Mouse (Mus musculus) erythroblast, embryonic 14.5 days (primary cell): ENCODE results near the gene Rasl11a. TPM values are rescaled to one million over a fixed set of nuclear protein-coding genes. Genes with fewer than 3 reads are reported as not detected.
A peak's percentile ranks its signal among the peaks of the same experiment; 100 is the strongest.

ENCODE experiments used
- H3K27me3 ChIP-seq: 2 replicates; pipeline ENCODE4 v1.6.1; 2012; ENCODE audit warnings: inconsistent platforms; ENCODE audit not compliant: control insufficient read depth
- H3K36me3 ChIP-seq: 2 replicates; pipeline ENCODE4 v1.6.1; 2012; ENCODE audit warnings: mild to moderate bottlenecking, inconsistent platforms; ENCODE audit not compliant: control insufficient read depth
- H3K4me1 ChIP-seq: 2 replicates; pipeline ENCODE4 v1.6.1; 2012; ENCODE audit warnings: inconsistent platforms; ENCODE audit not compliant: control insufficient read depth
- H3K4me3 ChIP-seq: replicated peaks from 2 replicates; pipeline ENCODE3; 2012; ENCODE audit warnings: moderate library complexity, mild to moderate bottlenecking, inconsistent platforms
- H3K9me3 ChIP-seq: 2 replicates; pipeline ENCODE4 v1.6.1; 2012; ENCODE audit warnings: low read length, inconsistent platforms, mixed read lengths; ENCODE audit not compliant: control insufficient read depth
- GATA1 ChIP-seq: IDR thresholded peaks from 2 replicates; pipeline ENCODE4 v1.6.1; 2012; ENCODE audit warnings: low read length, inconsistent platforms, mixed read lengths
- TAL1 ChIP-seq: IDR thresholded peaks from 3 replicates; pipeline ENCODE4 v1.6.1; 2012; ENCODE audit warnings: low read length, inconsistent platforms, mixed read lengths
- polyA plus RNA-seq: library from polyadenylated mRNA; stranded (reverse); fragments of >175 nt; gene quantifications from 2 replicates; pipeline ENCODE4 v1.2.3, GENCODE M21; 2012

Gene Rasl11a
- polyA plus RNA-seq, 1 experiment: 0.05 TPM

GRCm38 (mm10) chr5:146838836-146839648 is 5.8 kb upstream of the Rasl11a start:
- H3K4me3 ChIP-seq: no peak overlapping the region
- peaks cover 11% of the 10 kb centered on the region for H3K27me3 ChIP-seq
- TF ChIP-seq GATA1: no peak
- TF ChIP-seq TAL1: no peak
- peaks cover 15% of the 10 kb centered on the region for H3K4me1 ChIP-seq
- H3K36me3 ChIP-seq: peaks cover 53% of the 10 kb centered on the region
- H3K9me3 ChIP-seq: no peaks in the 10 kb centered on the region

GRCm38 (mm10) chr5:146839760-146840159 is 5.1 kb upstream of the Rasl11a start:
- TF ChIP-seq GATA1 (no peak), TAL1 (no peak)
- Histone ChIP-seq H3K4me3 (no peak overlapping the region), H3K27me3 (peaks cover 18% of the 10 kb centered on the region), H3K4me1 (peaks cover 11% of the 10 kb centered on the region), H3K9me3 (no peaks in the 10 kb centered on the region), H3K36me3 (peaks cover 45% of the 10 kb centered on the region)

- Histone ChIP-seq H3K9me3 (no peaks in the 10 kb centered on the region; the same call in 1 of the 2 replicates), H3K4me1 (peaks cover 12% of the 10 kb centered on the region), H3K4me3 (no peak overlapping the region), H3K27me3 (peaks cover 25% of the 10 kb centered on the region), H3K36me3 (peaks cover 39% of the 10 kb centered on the region)
- no peak for TF ChIP-seq TAL1
- no peak for TF ChIP-seq GATA1
Measured at GRCm38 (mm10) chr5:146840422-146840821, 4.4 kb upstream of the Rasl11a start.

- peaks cover 16% of the 10 kb centered on the region for H3K4me1 ChIP-seq
- TF ChIP-seq GATA1: no peak
- H3K27me3 ChIP-seq: peaks cover 34% of the 10 kb centered on the region
- H3K36me3 ChIP-seq: peaks cover 30% of the 10 kb centered on the region
- no peak overlapping the region for H3K4me3 ChIP-seq
- H3K9me3 ChIP-seq: no peaks in the 10 kb centered on the region; the same call in 1 of the 2 replicates
Measured at GRCm38 (mm10) chr5:146841301-146841700, 3.6 kb upstream of the Rasl11a start.

GRCm38 (mm10) chr5:146841996-146842395 is 2.9 kb upstream of the Rasl11a start:
- Histone ChIP-seq H3K4me3 (no peak overlapping the region), H3K9me3 (no peaks in the 10 kb centered on the region; the same call in 1 of the 2 replicates), H3K27me3 (peaks cover 41% of the 10 kb centered on the region), H3K4me1 (peaks cover 14% of the 10 kb centered on the region), H3K36me3 (peaks cover 23% of the 10 kb centered on the region)
- TF ChIP-seq TAL1 (no peak), GATA1 (no peak)

GRCm38 (mm10) chr5:146844301-146844941 is 450 bp upstream of the Rasl11a start:
- Histone ChIP-seq H3K9me3 (no peaks in the 10 kb centered on the region; the same call in 1 of the 2 replicates), H3K4me1 (peaks cover 14% of the 10 kb centered on the region), H3K4me3 (peak overlapping the region; percentile 54), H3K27me3 (peaks cover 44% of the 10 kb centered on the region), H3K36me3 (peaks cover 3% of the 10 kb centered on the region)
- TF ChIP-seq TAL1: no peak
- TF ChIP-seq GATA1: no peak

GRCm38 (mm10) chr5:146846489-146846888 is 1.6 kb downstream of the Rasl11a start:
- Histone ChIP-seq H3K9me3 (no peaks in the 10 kb centered on the region; the same call in 1 of the 2 replicates), H3K36me3 (no peaks in the 10 kb centered on the region), H3K27me3 (peaks cover 44% of the 10 kb centered on the region), H3K4me1 (peaks cover 14% of the 10 kb centered on the region), H3K4me3 (no peak overlapping the region)
- no peak for TF ChIP-seq TAL1
- TF ChIP-seq GATA1: no peak; the same call in 1 of the 2 replicates

GRCm38 (mm10) chr5:146848936-146849582 is 4.2 kb downstream of the Rasl11a start:
- H3K27me3 ChIP-seq: peaks cover 32% of the 10 kb centered on the region
- no peaks in the 10 kb centered on the region; the same call in 1 of the 2 replicates for H3K9me3 ChIP-seq
- H3K4me3 ChIP-seq: no peak overlapping the region
- TF ChIP-seq TAL1: no peak
- TF ChIP-seq GATA1: no peak
- H3K36me3 ChIP-seq: no peaks in the 10 kb centered on the region
- peaks cover 14% of the 10 kb centered on the region for H3K4me1 ChIP-seq

- H3K27me3 ChIP-seq: no peaks in the 10 kb centered on the region; the same call in 1 of the 2 replicates
- H3K9me3 ChIP-seq: peaks cover 8% of the 10 kb centered on the region
- TF ChIP-seq GATA1 (no peak), TAL1 (no peak)
- H3K4me1 ChIP-seq: peaks cover 8% of the 10 kb centered on the region
- H3K36me3 ChIP-seq: no peaks in the 10 kb centered on the region
- no peak overlapping the region for H3K4me3 ChIP-seq
Measured at GRCm38 (mm10) chr5:146856106-146856505, 11.2 kb downstream of the Rasl11a start.
